Mouse (Mus musculus): ENCODE measurements around the gene Ica1.

GRCm38 (mm10) chr6:8638899-8639298, 139.4 kb downstream of the Ica1 start:
- no peak for TF ChIP-seq CTCF (IDR thresholded peaks at IDR 0.05)
- TF ChIP-seq EP300 (IDR thresholded peaks at IDR 0.05), result no peak
